Mouse (Mus musculus): Measurements from ENCODE around the gene Marveld1. TPM values are rescaled to one million over a fixed set of nuclear protein-coding genes. Genes with fewer than 3 reads are reported as not detected.

Marveld1 gene
- total RNA-seq, 2 experiments from 2014 or later, result 14.9 to 18.8 TPM

- ATAC-seq (replicated peaks; ENCODE audit: poor library complexity), result peak; percentile 55
Observed at GRCm38 (mm10) chr19:42169322-42169975, 22.2 kb downstream of the Marveld1 start.

GRCm38 (mm10) chr19:42170025-42170969 lies 23.1 kb downstream of the Marveld1 start:
- ATAC-seq (replicated peaks; ENCODE audit: poor library complexity), result peak; percentile 84

GRCm38 (mm10) chr19:42176841-42177240 lies 29.6 kb downstream of the Marveld1 start:
- ATAC-seq (replicated peaks; ENCODE audit: poor library complexity), result peak; percentile 92

- ATAC-seq (replicated peaks; ENCODE audit: poor library complexity), result peak; percentile 53
Observed at GRCm38 (mm10) chr19:42177461-42177860, 30.3 kb downstream of the Marveld1 start.

GRCm38 (mm10) chr19:42179356-42179755 lies 32.2 kb downstream of the Marveld1 start:
- no peak for ATAC-seq (replicated peaks; ENCODE audit: poor library complexity)

- peak; percentile 55 for ATAC-seq (replicated peaks; ENCODE audit: poor library complexity)
Observed at GRCm38 (mm10) chr19:42182673-42183072, 35.5 kb downstream of the Marveld1 start.

GRCm38 (mm10) chr19:42189735-42190134 lies 42.5 kb downstream of the Marveld1 start:
- peak; percentile 55 for ATAC-seq (replicated peaks; ENCODE audit: poor library complexity)

GRCm38 (mm10) chr19:42190494-42190893 lies 43.3 kb downstream of the Marveld1 start:
- ATAC-seq (replicated peaks; ENCODE audit: poor library complexity), result peak; percentile 82

GRCm38 (mm10) chr19:42193311-42193710 lies 46.1 kb downstream of the Marveld1 start:
- no peak for ATAC-seq (replicated peaks; ENCODE audit: poor library complexity)

- no peak for ATAC-seq (replicated peaks; ENCODE audit: poor library complexity)
Observed at GRCm38 (mm10) chr19:42196378-42196777, 49.2 kb downstream of the Marveld1 start.

- ATAC-seq (replicated peaks; ENCODE audit: poor library complexity), result no peak
Observed at GRCm38 (mm10) chr19:42197066-42197465, 49.9 kb downstream of the Marveld1 start.

- no peak for ATAC-seq (replicated peaks; ENCODE audit: poor library complexity)
Observed at GRCm38 (mm10) chr19:42198026-42198425, 50.8 kb downstream of the Marveld1 start.

Other genes with a start within 250 kb of the Marveld1 start
- 1,044 and 1,130 TPM in 2 replicates for gene Pgam1, start 235.5 kb upstream of the Marveld1 start, total RNA-seq (2015)
- 398 and 472 TPM in 2 replicates for gene Pgam1, start 235.5 kb upstream of the Marveld1 start, total RNA-seq (2017)
- gene Exosc1, start 214.0 kb upstream of the Marveld1 start, total RNA-seq (2015), result 90.1 and 96.9 TPM in 2 replicates
- gene Exosc1, start 214.0 kb upstream of the Marveld1 start, total RNA-seq (2017), result 73.3 and 75.7 TPM in 2 replicates
- 52.7 and 54.9 TPM in 2 replicates for gene Zdhhc16, start 213.9 kb upstream of the Marveld1 start, total RNA-seq (2015)
- 33.5 and 39.1 TPM in 2 replicates for gene Zdhhc16, start 213.9 kb upstream of the Marveld1 start, total RNA-seq (2017)
- 15.8 and 16.2 TPM in 2 replicates for gene Mms19, start 166.2 kb upstream of the Marveld1 start, total RNA-seq (2015)
- gene Mms19, start 166.2 kb upstream of the Marveld1 start, total RNA-seq (2017), result 25.2 and 43.2 TPM in 2 replicates
- 11.2 and 13.4 TPM in 2 replicates for gene Ubtd1, start 165.6 kb upstream of the Marveld1 start, total RNA-seq (2015)
- gene Ubtd1, start 165.6 kb upstream of the Marveld1 start, total RNA-seq (2017), result 11.9 and 12.3 TPM in 2 replicates
- gene Ankrd2, start 111.4 kb upstream of the Marveld1 start, total RNA-seq (2015), result not detected in 2 replicates
- gene Ankrd2, start 111.4 kb upstream of the Marveld1 start, total RNA-seq (2017), result not detected in 2 replicates
- 0.20 TPM in 1 of 2 replicates, not detected in the other for gene Hoga1, start 101.8 kb upstream of the Marveld1 start, total RNA-seq (2015)
- 0.24 and 0.33 TPM in 2 replicates for gene Hoga1, start 101.8 kb upstream of the Marveld1 start, total RNA-seq (2017)
- not detected in 2 replicates for gene 4933411K16Rik, start 95.2 kb upstream of the Marveld1 start, total RNA-seq (2015)
- gene 4933411K16Rik, start 95.2 kb upstream of the Marveld1 start, total RNA-seq (2017), result not detected in 2 replicates
- gene Morn4, start 61.0 kb upstream of the Marveld1 start, total RNA-seq (2015), result 0.67 and 1.4 TPM in 2 replicates
- gene Morn4, start 61.0 kb upstream of the Marveld1 start, total RNA-seq (2017), result 0.30 and 0.54 TPM in 2 replicates
- gene Pi4k2a, start 56.9 kb upstream of the Marveld1 start, total RNA-seq (2015), result 8.9 and 9.4 TPM in 2 replicates
- gene Pi4k2a, start 56.9 kb upstream of the Marveld1 start, total RNA-seq (2017), result 5.5 and 7.4 TPM in 2 replicates
- 5.0 and 7.3 TPM in 2 replicates for gene Avpi1, start 18.3 kb upstream of the Marveld1 start, total RNA-seq (2015)
- gene Avpi1, start 18.3 kb upstream of the Marveld1 start, total RNA-seq (2017), result 4.9 and 5.4 TPM in 2 replicates
- gene Zfyve27, start 16.6 kb downstream of the Marveld1 start, total RNA-seq (2015), result 10.7 and 13.6 TPM in 2 replicates
- 26.9 and 30.5 TPM in 2 replicates for gene Zfyve27, start 16.6 kb downstream of the Marveld1 start, total RNA-seq (2017)
- not detected in 2 replicates for gene Sfrp5, start 54.9 kb downstream of the Marveld1 start, total RNA-seq (2015)
- gene Sfrp5, start 54.9 kb downstream of the Marveld1 start, total RNA-seq (2017), result not detected in 2 replicates
- not detected in 2 replicates for gene Golga7b, start 100.2 kb downstream of the Marveld1 start, total RNA-seq (2015)
- not detected in 2 replicates for gene Golga7b, start 100.2 kb downstream of the Marveld1 start, total RNA-seq (2017)